Comparison of ENCODE assay signal across 8 mouse cellular contexts in the genomic region with DNA sequence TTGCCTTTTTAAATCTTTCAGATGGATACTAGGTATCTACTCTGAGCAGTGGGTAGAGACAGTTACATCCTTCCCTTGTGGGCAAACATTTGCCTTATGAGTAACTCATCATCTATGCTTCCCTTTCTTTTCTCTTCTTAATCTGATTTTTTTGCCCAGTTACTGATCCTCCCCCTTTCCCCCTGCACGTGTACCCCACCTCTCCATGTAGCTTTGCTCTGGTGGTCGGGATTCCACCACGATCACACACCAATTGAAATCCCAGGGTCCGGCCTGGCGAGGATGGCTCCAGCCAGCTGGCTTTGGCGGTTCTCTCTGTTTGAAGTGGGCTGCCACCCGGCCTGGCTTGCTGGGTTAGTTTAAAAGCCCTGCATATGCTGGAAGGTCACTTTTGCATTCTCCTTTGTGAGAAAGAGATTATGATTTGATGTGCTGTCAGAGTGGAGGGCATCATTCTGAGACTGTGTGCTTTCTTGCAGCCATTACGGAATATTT. TPM values are rescaled to one million over a fixed set of nuclear protein-coding genes. Genes with fewer than 3 reads are reported as not detected.
A peak's percentile ranks its signal among the peaks of the same experiment; 100 is the strongest.
DNase-seq lines count a peak whose midpoint lies in the region; ATAC-seq and TF ChIP-seq lines count a peak whose summit lies in the region.

No protein-coding gene starts in this region.

- H3K4me1 ChIP-seq in bone marrow macrophage, adult 2 months (ENCODE audit: control insufficient read depth, insufficient read depth, low read length) = peaks cover 26% of the 10 kb centered on the region
- H3K4me1 ChIP-seq in forebrain, embryonic 16.5 days (replicated peaks; ENCODE audit: control insufficient read depth, insufficient read depth, low read length) = peaks cover 15% of the 10 kb centered on the region
- peaks cover 0 to 17% of the 10 kb centered on the region in 2 experiments; a peak in 2 of 4 replicates for H3K4me1 ChIP-seq in liver, embryonic 14.5 days (replicated peaks; ENCODE audit: control insufficient read depth in 2 of 2, insufficient read depth in 2 of 2, low read length in 1 of 2)

- intact Hi-C loops in left cerebral cortex, postnatal 25 days (cut with DNase I) = loop anchor here (2.0 kb wide), 1 partner anchor 49 kb away; no protein-coding TSS in a partner anchor

- peak overlapping the region; percentile 89 for H3K9ac ChIP-seq in forebrain, embryonic 16.5 days (replicated peaks; ENCODE audit: low read depth, low read length)
- H3K9ac ChIP-seq in liver, embryonic 14.5 days (replicated peaks) = peak overlapping the region; percentile 56; the same call in 1 of the 2 replicates

- TF ChIP-seq CTCF in bone marrow macrophage, adult 2 months (IDR thresholded peaks at IDR 0.05; ENCODE audit: low read depth, low read length) = no peak
- TF ChIP-seq CTCF in liver, embryonic 14.5 days (IDR thresholded peaks at IDR 0.05; ENCODE audit: low read depth) = no peak

- H3K27me3 ChIP-seq in forebrain, embryonic 16.5 days (replicated peaks; ENCODE audit: control insufficient read depth, insufficient read depth, low read length) = no peaks in the 10 kb centered on the region
- no peaks in the 10 kb centered on the region for H3K27me3 ChIP-seq in liver, embryonic 14.5 days (ENCODE audit: control insufficient read depth, insufficient read depth, low read length)

- H3K9me3 ChIP-seq in forebrain, embryonic 16.5 days (ENCODE audit: control insufficient read depth, low read length) = no peaks in the 10 kb centered on the region
- H3K9me3 ChIP-seq in liver, embryonic 14.5 days (ENCODE audit: control insufficient read depth, low read length) = no peaks in the 10 kb centered on the region

- TF ChIP-seq POLR2A in bone marrow macrophage, adult 2 months (IDR thresholded peaks at IDR 0.05; ENCODE audit: borderline replicate concordance, low read depth, low read length) = no peak

- WGBS in forebrain, embryonic 16.5 days = 7% methylated on average over 8 of the region's 8 CpGs
- 22% methylated on average over 8 of the region's 8 CpGs for WGBS in liver, embryonic 14.5 days (ENCODE audit: insufficient replicate concordance)

- ATAC-seq in forebrain, embryonic 16.5 days = no peak
- ATAC-seq in liver, embryonic 14.5 days (ENCODE audit: insufficient read depth) = no peak

- no peak overlapping the region for H3K27ac ChIP-seq in bone marrow macrophage, adult 2 months (ENCODE audit: insufficient read depth, low read depth, low read length)
- peak overlapping the region; percentile 99 for H3K27ac ChIP-seq in forebrain, embryonic 16.5 days (ENCODE audit: low read length)
- H3K27ac ChIP-seq in liver, embryonic 14.5 days = no peak overlapping the region

- H3K36me3 ChIP-seq in forebrain, embryonic 16.5 days (ENCODE audit: control insufficient read depth, insufficient read depth) = peaks cover 13% of the 10 kb centered on the region
- no peaks in the 10 kb centered on the region for H3K36me3 ChIP-seq in liver, embryonic 14.5 days (replicated peaks; ENCODE audit: control insufficient read depth, insufficient read depth, low read depth)

- TF ChIP-seq EP300 in liver, embryonic 14.5 days (IDR thresholded peaks at IDR 0.05; ENCODE audit: low read depth) = no peak

- peak overlapping the region; percentile 92 for H3K4me3 ChIP-seq in bone marrow macrophage, adult 2 months (ENCODE audit: insufficient read depth, low read length)
- H3K4me3 ChIP-seq in forebrain, embryonic 16.5 days (replicated peaks; ENCODE audit: low read length) = peak overlapping the region; percentile 81
- H3K4me3 ChIP-seq in liver, embryonic 14.5 days (ENCODE audit: insufficient read depth in 1 of 2, low read depth in 2 of 2, low read length in 2 of 2) = peak overlapping the region; percentile 65 to 93

- H3K4me2 ChIP-seq in forebrain, embryonic 16.5 days (ENCODE audit: low read length) = peak overlapping the region; percentile 89
- H3K4me2 ChIP-seq in liver, embryonic 14.5 days (ENCODE audit: low read depth) = peak overlapping the region; percentile 80

- DNase-seq in kidney, postnatal 10 days = peak; percentile 43
- no peak for DNase-seq in kidney, postnatal 25 days
- DNase-seq in liver, embryonic 14.5 days (ENCODE audit: low read depth in 3 of 3, low spot score in 3 of 3) = no peak
- DNase-seq in retina, postnatal 1 day = peak; percentile 24
- no peak for DNase-seq in left cerebral cortex, postnatal 25 days (ENCODE audit: low spot score in 2 of 2)
- no peak for DNase-seq in spleen, postnatal 14 days (ENCODE audit: low spot score in 2 of 2)

RNA-seq across cellular contexts. Expression of a gene that starts 17.2 kb away (rescaled TPM):
- 51.2 and 53.0 TPM in 2 replicates for polyA plus RNA-seq in bone marrow macrophage, adult 2 months (2012; ENCODE audit: insufficient read depth, insufficient read length, missing spikeins)
- 45.5 and 50.4 TPM in 2 replicates for polyA plus RNA-seq in forebrain, embryonic 16.5 days (2015; fragmentation: Nextera tagmentation; extraction: Ambion mirVana)
- polyA plus RNA-seq in liver, embryonic 14.5 days (2012; rRNA removed) = 2.4 and 3.3 TPM in 2 replicates
- 3.1 and 3.4 TPM in 2 replicates for polyA plus RNA-seq in liver, embryonic 14.5 days (2014; fragmentation: Nextera tagmentation; extraction: Ambion mirVana)
- 10 to 100 TPM; 38.8 to 43.9 TPM for total RNA-seq in left cerebral cortex, postnatal 25 days (2021)

Comparison
In these comparisons a context has a peak if more than half of its experiments do, and no peak if none do; other contexts are left out.
1. DNase-seq: peak in kidney, postnatal 10 days (single experiment) and retina, postnatal 1 day (single experiment); none in kidney, postnatal 25 days (0 of 2), liver, embryonic 14.5 days (0 of 3), left cerebral cortex, postnatal 25 days (0 of 2) and spleen, postnatal 14 days (0 of 2).
2. RNA of a gene that starts 17.2 kb away (polyA plus RNA-seq): 51.2 to 53.0 TPM in bone marrow macrophage, adult 2 months and 45.5 to 50.4 TPM in forebrain, embryonic 16.5 days; 2.4 to 3.4 TPM in liver, embryonic 14.5 days; every median in the first group is over 10 times any median in the second.
3. Peak in every context shown above with its lines, with median percentiles within 50 percentile points of each other: H3K4me3 ChIP-seq.